Mouse (Mus musculus) inflammation-experienced regulatory T-cells, adult 16 weeks (primary cell): ENCODE results near the gene Zfp26. TPM values are rescaled to one million over a fixed set of nuclear protein-coding genes. Genes with fewer than 3 reads are reported as not detected.

Experiments used
- polyA plus RNA-seq: library from polyadenylated mRNA; unstranded; fragments of 100-300 nt; shearing (Covaris generic); gene quantifications from one replicate; pipeline ENCODE4 v1.2.1, GENCODE M21; 2017

Zfp26 gene
- 33.1 TPM for polyA plus RNA-seq

GRCm38 (mm10) chr9:20459377-20460317 is at the start of gene Zfp26:
Gene Zfp26, minus strand, starts transcription at chr9:20460162.

GRCm38 (mm10) chr9:20492527-20493233 is 32.7 kb upstream of the Zfp26 start, which contains the start of gene Zfp426:
Gene Zfp426, minus strand, starts transcription at chr9:20492746.

GRCm38 (mm10) chr9:20384532-20385342 is 75.2 kb downstream of the Zfp26 start, which contains the start of gene Zfp560:
Gene Zfp560, minus strand, starts transcription at chr9:20385177.

Other genes starting within 250 kb of the Zfp26 start
- not detected for gene Olfr871, start 248.0 kb downstream of the Zfp26 start, polyA plus RNA-seq
- not detected for gene Olfr872, start 223.0 kb downstream of the Zfp26 start, polyA plus RNA-seq
- gene Olfr39, start 177.8 kb downstream of the Zfp26 start, polyA plus RNA-seq, result not detected
- gene Olfr873, start 161.6 kb downstream of the Zfp26 start, polyA plus RNA-seq, result not detected
- not detected for gene Olfr18, start 124.1 kb downstream of the Zfp26 start, polyA plus RNA-seq
- 35.3 TPM for gene Zfp560, start 75.0 kb downstream of the Zfp26 start, polyA plus RNA-seq
- 32.9 TPM for gene Zfp426, start 32.6 kb upstream of the Zfp26 start, polyA plus RNA-seq
- gene Zfp266, start 61.3 kb upstream of the Zfp26 start, polyA plus RNA-seq, result 42.4 TPM
- gene Zfp846, start 121.1 kb upstream of the Zfp26 start, polyA plus RNA-seq, result 18.4 TPM
- 377 TPM for gene Ubl5, start 182.7 kb upstream of the Zfp26 start, polyA plus RNA-seq
- gene Fbxl12, start 184.6 kb upstream of the Zfp26 start, polyA plus RNA-seq, result 80.7 TPM
- gene Pin1, start 191.9 kb upstream of the Zfp26 start, polyA plus RNA-seq, result 27.9 TPM